Mouse (Mus musculus) granulocyte monocyte progenitor cell, adult 5-6 weeks (primary cell): Measurements from ENCODE around the gene Card10. TPM values are rescaled to one million over a fixed set of nuclear protein-coding genes. Genes with fewer than 3 reads are reported as not detected.

Experiments
- ATAC-seq: replicated peaks from 2 replicates; pipeline ENCODE4 v1.8.0; 2016; ENCODE audit warnings: mild to moderate bottlenecking, moderate TSS enrichment, inconsistent platforms; ENCODE audit not compliant: poor library complexity, severe bottlenecking
- total RNA-seq, 2 experiments: library from RNA; stranded (forward) in 1 of 2; stranded (reverse) in 1 of 2; fragments of 200-712, 200-1000 nt in 1 of 2; fragments of >200 nt in 1 of 2; fragmentation: Nextera tagmentation in 1 of 2; gene quantifications; 2 replicates each; pipeline ENCODE4 v1.2.3; 2014 to 2017

The Card10 gene
- total RNA-seq, 2 experiments from 2014 or later = not detected

DNA sequence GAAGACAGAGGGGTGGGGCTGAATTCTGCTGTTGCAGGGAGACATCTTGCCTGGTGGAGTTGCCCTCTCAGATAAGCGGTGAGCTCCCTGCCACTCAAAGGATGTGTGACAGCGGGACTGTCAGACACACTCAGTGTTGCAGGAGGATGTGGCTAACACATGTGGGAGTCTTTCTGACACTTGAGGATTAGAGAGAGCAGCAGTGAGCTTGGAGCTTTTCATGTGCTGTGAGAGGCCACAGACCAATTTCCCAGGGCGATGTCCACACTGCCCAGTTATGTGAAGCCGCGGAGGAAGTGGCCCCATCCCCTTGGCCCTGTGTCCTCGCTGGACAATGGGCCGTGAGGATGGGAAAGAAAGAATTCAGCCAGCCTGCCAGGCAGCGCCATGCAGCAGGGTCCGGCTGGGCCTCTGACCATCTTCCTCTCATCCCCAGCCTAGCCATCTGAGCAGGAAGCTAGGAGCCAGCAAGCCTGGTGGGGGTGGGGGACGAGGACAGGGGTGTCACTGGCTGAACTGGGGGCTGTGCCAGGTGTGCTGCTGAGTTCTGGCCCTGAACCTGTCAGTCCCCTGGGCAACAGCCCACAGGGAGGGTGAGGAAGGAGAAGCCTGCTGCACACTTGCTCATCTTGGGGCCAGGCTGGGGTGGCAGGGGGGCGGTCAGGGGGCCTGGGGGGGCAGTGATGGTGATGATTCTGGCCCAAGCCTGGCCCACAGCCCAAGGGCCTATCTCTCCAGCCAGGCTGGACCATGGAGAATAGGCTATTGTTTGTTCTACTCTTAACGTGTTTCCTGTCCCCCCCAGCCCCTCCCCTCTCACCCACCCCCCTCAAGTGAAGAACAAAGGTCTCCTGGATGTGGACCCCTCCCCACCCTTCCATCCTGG lies 32.6 kb upstream of the Card10 start:
- no peak for ATAC-seq

DNA sequence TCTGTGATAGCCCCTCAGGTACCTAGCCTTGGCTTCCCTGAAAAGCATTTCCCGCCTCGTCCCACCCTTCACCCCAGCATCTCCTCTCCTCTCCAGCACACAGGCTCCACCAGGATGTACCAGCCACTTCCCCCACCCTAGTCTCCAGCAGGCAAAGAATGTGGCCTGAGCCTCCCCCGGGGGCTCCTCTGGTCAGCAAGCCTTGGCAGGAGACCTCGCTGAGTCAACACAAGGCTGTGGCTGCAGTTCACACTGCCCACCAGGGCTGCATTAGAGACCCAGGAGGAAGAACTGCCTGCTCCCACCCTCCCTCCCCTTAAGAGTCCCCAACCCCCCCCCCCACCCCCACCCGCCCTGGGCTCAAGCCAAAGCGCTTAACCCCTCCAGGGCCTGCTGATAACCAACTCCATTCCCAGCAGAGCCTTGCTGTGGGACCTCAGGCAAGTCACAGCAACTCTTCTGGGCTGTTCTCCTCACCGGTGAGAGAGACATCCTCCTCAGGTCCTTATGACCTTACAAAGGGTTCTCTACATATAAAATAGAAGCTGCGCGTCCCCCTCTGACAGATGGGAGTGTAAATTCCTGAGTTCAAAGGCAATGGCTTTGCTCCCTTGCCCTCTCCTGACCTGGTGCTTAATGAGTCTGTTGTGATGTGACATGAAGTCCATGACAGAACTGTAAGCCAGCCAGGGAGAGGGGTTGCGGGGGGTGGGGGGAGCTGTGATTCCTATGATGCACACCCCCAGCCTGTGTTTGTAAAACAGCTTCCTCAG lies 31.6 kb upstream of the Card10 start:
- ATAC-seq = no peak

DNA sequence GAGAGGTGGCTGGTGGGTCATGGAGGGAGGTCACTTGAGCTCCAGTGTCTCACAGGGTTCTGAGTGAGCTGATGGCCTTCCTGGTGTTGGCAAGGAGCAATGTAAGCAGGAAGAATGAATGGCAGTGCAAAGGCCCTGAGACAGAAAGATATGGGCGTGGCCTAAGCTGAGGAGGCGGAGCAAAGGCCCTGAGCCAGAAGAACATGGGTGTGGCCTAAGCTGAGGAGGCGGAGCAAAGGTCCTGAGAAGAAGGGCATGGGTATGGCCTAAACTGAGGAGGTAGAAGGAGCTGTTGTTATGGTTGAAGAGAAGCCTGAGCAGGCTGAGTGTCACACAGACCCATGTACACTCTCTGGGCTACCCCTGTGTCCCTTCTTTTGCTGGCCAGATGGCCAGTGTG lies 30.7 kb upstream of the Card10 start:
- no peak for ATAC-seq

DNA sequence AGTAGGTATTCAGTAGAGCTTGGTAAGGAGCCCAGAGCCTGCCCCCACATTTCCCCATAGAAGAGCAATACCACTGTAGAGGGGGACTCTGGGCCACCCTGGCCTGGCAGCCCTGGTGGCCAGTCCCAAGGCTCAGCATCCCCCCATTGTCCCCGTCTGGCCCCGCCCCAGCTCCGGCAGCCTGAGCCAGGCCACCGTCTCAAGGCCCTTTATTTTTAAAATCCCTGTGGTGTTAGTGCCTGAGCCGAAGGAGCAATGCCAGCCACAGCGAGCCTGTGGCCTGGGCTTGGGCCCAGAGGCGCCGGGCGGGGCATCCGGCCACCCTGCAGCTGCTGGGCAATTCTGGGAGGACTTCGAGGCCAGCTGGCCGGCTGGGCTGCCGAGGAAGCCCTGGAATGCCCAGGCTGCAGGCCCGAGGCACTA lies 29.9 kb upstream of the Card10 start:
- no peak for ATAC-seq

DNA sequence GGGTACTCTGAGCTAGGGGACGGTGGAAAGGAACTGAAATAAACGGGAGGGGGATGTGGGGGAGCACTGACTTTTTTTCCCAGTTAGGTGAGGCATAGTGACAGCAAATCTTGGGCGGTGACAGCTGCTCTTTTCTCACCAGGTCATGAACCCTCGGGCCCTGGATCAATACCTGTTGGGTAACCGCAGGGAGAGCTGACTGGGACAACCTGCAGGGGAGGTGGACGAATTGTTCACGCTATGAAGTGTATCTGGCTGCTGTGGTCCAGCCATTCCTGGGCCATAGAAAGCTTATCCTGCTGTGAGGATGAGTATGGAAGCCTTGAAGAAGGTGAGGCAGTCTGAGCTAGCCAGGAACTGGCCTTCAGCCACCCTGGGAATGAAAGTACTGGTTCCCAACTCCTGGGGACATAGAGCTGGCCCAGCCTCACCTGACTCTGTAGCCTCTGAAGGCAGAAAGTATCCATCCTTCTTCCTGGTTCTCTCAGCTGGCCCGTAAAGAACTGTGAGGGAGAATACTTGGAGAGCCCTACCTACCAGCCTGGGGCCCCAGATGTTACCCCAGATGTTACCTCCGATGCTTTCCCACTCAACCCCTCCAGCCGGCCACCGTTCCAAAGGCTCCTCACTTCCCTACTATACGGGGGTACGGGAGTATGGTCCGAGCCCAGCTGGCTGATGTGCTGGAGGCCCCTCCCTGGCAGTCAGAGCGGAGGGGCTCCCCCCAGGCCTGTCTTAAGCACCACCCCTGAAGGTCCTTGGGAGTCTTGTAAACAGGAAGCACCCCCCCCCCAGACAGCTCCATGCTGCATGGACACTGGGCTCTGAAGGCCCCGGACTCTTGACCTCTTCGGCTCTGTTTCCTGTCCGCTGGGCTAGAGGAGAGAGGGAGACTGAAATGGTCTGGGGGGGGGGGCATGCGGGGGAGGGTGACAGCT lies 29.1 kb upstream of the Card10 start:
- ATAC-seq = no peak

DNA sequence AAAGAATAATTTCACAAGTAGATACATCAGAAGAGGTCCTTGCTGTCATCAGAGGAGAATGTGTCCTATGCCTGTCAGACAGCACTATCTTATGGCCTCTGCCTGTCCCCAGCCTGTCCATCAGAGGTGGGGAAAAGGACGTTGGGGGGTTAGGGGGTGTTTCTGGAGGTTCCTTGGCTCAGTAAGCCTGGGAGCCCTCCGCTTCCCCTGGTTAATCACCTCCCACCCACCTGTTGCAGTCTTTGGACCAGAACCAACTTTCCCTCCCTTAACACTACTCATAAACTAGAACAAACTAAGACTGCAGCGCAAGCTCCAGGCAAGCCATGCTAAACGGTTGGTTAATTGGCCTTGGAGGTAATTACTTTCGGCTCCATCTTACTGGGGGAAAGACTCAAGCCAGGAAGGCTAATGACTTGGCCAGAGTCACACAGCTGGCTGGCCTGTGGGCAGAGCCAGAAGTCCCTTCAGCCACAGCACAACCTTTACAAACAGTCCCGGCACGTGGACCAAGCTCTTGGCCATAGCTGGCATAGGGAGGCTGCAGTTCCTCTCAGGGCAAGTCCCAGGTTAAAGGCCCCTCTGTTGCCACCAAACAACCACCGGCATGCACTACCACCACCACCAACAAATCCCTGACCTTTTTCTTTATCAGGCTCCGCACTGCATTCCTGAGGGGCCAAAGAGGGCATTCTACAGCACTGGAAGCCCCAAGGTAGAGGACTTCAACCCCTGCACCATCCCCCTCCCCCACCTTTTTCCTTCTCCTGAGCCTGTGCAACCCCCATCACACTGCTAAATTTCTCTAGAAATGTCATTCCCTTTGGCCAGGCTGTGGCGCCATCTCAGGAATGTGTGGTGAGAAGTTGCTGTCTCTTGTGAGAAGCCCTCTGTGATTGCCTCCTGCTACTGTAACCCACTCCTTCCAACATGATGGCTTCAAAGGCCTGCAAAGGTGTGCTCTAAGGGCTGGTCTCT lies 28.2 kb upstream of the Card10 start:
- ATAC-seq = no peak

DNA sequence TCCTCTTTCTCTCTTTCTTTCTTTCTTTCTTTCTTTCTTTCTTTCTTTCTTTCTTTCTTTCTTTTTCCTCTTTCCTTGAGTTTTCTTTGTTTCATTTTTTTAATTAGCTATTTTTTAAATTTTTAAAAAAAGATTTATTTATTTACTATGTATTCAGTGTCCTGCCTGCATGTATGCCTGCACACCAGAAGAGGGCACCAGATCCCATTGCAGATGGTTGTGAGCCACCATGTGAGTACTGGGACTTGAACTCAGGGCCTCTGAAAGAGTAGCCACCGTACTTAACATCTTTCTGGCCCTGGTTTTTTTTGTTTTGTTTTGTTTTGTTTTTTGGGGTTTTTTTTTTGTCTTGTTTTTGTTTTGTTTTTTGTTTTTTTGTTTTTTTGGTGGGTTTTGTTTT lies 26.8 kb upstream of the Card10 start:
- no peak for ATAC-seq

DNA sequence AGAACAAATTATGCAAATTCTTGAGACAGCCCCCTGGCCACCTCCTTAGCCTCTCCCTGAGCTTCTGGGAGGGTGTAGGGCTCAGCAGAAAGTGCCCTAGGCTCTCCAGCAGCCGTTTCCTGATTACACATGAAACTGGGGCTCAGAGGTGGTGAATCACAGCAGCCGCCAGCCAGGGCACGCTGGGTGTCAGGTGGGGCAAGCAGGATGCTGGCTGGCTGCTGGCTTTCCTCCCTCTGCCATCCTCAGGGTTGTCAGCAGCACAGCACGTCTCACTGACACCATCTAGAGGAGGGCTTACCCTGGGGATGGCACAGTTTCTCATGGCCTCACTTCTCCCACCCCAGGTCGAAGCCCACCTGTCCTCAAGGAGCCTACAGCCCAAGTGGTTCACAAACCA lies 25.5 kb upstream of the Card10 start:
- ATAC-seq = no peak

DNA sequence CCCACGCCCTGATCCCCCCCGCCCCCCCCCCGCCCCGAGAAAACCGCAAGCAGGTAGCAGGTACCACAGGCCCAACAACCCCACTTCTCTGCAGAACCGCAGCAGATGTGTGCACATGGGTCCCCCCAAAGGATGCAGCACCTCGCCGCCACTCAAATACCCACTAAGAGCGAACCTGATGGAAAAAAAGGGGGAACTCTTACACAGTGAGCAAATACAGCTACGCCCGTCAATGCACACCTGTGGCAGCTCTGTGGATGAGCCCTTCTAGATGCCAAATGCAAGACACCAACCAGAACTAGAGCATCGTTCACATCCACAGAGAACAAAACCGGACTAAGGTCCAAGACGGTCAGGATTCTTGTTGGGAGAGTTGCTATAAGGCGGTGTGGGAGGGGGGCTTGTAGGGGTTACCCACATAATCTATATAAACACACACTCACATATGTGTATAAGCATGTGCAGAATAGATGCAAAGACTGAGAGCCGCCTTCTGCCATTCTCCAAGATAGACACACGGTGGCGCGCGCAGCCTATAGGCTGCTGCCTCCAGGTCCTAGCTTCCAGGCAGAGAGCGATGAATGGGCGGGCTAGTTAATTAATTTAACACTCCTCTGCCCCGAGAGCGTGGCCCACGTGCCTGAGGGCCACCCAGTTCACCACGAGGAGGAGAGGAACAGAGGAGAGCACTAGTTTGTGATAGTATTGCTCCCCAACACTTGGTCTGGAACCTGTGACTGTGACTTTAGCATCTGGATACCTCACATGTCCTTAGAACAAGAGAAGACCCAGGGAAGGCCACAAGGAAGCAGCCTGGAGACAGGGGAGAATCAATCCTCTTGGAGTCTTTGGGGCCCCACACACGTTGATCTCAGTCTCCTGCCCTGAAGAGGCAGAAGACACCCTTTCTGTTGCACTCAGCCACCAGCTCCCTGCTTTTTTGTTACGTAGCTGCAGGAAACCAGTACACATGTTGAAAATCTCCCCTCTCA lies 23.7 kb upstream of the Card10 start:
- peak; percentile 75 for ATAC-seq

DNA sequence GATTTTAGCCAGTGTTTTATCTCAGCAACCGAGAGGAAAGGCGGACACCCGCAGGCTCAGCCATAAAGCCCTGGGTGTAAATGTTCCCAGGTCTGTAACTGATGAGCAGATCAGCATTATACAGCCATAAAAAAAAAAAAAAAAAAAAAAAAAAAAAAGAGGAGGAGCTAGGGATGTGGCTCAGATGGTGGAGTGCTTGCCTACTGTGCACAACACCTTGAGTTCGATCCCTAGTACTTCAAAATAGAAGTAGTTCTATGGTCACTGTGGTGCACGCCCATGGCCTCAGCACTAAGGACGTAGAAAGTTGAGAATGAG lies 13.2 kb upstream of the Card10 start:
- no peak for ATAC-seq

DNA sequence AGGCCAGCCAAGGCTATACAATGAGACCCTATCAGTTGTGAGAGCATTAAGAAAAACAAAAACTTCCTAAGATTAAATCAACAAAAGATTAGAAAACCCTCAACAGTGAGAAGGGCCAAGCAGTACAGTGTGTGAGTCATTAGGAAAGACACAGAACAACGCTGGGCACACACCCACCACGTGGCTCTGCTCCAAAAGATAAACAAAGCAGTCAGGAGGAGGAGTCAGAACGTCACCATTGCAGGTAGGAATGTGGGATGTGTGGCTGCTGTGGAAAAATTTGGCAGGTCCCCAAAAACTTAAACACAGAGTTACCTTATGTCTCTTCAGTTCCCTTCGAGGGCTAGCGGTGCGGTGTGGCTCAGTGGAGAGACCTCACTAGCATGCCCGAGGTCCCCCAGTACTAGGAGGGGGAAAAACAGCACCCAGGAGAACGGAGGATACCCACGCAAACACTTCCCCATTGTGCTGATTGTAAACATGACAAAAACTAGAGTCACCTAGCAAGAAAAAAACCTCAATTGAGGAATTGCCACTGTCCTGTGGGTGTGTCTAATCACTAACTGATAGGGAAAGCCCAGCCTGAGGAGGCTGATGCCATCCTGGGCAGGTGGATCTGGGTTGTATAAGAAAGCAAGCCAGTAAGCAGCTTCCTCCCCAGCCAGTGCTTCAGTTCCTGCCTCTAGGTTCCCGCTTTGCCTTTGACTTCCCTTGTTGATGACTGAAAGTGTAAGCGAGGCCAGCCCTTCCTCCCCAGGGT lies 12.7 kb upstream of the Card10 start:
- ATAC-seq = peak; percentile 77

DNA sequence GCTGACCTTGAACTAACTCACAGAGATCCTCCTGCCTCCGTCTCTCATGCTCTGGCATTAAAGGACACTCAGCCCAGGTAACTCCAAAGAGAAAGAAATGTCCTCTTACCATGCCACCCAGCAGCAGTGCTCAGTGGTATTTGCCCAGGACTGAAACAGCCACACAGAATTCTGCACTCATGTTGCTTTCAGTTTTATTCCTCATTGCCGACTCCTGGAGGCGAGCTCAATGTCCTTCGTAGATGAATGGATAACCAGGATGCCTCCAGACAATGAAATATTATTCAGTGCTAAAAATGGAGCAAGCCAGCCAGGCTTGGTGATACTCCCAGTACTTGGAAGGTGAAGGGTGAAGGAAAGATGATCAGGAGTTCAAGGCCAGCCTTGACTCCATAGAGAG lies 10.8 kb upstream of the Card10 start:
- no peak for ATAC-seq

DNA sequence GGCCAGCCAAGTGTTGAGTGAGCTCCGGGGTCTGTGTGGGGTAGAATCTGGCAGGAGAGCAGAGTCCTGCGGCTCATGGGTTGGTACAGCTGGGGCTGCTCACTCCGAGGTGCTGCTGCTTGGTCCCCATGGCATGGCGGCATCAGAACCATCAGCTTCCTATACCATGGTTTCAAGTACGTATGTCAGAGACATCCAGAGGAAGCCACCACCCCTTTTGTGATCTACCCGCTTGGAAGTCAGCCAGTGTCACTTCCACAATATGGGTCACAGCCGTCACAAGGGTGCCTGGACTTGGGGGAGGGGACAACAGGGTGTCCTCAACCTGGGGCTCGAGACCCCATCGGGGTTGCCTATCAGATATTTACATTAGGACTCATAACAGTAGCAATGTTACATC lies 7.3 kb upstream of the Card10 start:
- peak; percentile 67 for ATAC-seq

DNA sequence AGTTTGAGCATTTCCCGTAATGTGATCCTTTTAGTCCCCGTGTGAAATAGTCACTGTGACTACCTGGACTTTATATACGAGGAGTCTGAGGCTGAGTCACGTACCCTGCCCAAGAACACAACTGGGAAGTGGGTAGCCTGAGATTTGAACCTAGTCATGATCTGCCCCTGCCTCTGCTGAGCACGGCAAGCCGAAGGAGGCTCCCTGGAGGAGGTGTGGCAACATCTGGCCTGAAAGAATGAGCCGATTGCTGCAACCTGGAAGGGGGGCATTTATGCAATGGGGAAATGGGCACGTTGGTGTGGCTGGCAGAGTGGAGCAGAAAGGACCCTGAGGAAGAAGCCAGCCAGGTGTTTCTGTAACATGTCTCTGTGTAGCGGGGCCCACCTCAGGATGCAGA lies 6.9 kb upstream of the Card10 start:
- ATAC-seq = peak; percentile 79

DNA sequence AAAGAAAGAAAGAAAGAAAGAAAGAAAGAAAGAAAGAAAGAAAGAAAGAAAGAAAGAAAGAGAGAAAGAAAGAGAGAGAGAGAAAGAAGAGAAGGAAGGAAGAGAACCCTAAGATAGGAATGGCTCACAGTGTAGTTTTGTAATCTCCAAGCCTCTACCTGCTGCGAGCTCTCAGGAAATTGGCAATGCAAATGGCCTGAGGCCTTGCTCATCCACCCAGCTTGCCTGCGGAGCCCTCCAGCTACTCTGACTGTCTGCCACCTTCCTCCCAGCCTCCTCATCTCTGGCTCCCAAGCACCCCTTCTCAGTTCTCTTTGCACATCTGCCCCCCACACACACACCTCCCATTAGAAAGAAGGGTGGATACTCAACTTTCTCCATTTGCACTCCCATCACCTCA lies 6.1 kb upstream of the Card10 start:
- ATAC-seq = no peak

DNA sequence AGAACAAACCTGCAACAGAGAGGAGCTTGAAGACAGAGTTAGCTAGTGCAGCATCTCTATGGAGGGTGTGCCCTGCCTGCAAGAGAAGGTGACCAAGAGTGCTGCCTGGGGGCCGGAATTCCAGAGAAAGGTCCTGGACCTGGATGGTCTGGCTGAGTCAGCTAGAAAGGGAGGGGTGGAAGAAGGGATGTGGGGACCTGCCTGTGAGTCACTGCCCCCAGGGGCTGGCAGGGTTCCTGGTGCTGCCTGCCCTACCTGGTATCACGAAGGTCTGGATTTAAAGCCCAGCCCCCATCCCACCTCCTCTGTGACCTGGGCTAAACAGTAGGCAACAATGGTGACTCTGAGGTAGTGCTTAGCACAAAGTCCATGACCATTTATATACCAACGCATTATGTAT lies 4.3 kb upstream of the Card10 start:
- no peak for ATAC-seq

DNA sequence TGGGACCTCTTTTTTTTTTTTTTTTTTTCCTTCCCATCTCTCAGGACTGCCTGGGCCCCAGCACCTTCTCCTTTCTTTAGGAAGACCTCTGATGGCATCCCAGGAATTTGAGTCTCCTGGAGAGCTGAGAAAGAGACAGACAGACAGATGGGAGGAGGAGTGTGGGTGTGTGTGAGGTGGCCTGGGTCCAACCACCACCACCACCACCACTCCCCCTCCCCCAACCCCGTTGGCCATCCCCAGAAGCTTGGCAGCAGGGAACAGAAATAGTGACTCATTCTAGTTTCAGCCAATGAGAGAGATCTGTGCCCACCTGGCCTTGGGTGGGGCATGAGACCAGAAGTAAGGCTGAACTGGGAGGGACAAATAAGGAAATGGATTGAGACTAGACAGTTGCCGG lies 3.8 kb upstream of the Card10 start:
- ATAC-seq = no peak

DNA sequence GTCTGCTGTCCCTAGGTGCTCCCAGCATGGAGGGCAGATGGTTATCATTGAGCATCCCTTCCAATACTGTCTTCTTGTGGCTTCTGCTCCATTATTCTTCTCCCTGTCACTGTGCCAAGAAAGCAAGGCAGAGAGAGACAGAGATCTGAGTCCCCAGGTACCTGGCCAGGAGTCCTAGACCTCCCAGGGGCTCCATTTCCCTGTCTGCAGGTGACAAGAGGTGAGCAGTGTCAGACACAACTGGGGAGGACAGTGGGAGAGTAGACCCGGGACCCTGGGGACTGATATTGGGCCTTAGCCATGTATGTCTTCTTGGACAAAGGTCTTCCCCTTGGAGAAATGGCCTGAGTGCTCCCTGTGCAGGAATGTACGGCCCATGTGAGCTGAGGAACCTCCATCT lies 2.5 kb upstream of the Card10 start:
- ATAC-seq = no peak
